Mouse (Mus musculus) heart, adult 2 months (tissue): ENCODE data around the gene Mab21l3.

Source experiments
- CTCF ChIP-seq: fragments of 200-600 bp; IDR thresholded peaks from 2 replicates; pipeline ENCODE4 v1.8.1; 2022; ENCODE audit warnings: antibody characterized with exemption, mild to moderate bottlenecking, moderate library complexity
- EP300 ChIP-seq: fragments of 200-500 bp; IDR thresholded peaks from 2 replicates; pipeline ENCODE4 v1.6.1; 2011; ENCODE audit warnings: low read depth, low read length, control low read depth; ENCODE audit not compliant: insufficient read depth
- POLR2A ChIP-seq: fragments of 200-500 bp; IDR thresholded peaks from 2 replicates; pipeline ENCODE4 v1.6.1; 2011; ENCODE audit warnings: mild to moderate bottlenecking, low read depth, low read length, control low read depth; ENCODE audit not compliant: insufficient read depth

DNA sequence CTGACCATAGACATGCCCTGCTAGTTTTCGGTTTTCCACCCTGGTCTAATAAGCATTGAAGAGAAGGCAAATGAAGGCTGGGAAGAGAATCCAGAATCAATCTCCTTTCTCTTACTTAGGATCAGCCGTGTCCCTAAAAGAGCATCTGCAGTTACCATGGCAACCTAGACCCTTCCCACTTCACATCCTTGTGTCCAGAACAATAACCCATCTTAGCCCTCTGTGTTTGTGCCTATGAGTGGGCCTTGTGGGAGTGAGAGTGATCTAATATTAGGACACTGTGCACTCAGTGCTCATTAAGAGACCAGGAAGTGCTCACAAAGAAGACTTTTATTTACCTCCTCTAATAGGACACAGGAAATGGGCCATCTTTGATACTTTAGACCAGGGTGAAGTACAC, 65.0 kb downstream of the Mab21l3 start:
- TF ChIP-seq CTCF (no peak), POLR2A (no peak), EP300 (no peak)
